Mouse (Mus musculus): Measurements from ENCODE around the gene Atp8b5.

Atp8b5 gene

DNA sequence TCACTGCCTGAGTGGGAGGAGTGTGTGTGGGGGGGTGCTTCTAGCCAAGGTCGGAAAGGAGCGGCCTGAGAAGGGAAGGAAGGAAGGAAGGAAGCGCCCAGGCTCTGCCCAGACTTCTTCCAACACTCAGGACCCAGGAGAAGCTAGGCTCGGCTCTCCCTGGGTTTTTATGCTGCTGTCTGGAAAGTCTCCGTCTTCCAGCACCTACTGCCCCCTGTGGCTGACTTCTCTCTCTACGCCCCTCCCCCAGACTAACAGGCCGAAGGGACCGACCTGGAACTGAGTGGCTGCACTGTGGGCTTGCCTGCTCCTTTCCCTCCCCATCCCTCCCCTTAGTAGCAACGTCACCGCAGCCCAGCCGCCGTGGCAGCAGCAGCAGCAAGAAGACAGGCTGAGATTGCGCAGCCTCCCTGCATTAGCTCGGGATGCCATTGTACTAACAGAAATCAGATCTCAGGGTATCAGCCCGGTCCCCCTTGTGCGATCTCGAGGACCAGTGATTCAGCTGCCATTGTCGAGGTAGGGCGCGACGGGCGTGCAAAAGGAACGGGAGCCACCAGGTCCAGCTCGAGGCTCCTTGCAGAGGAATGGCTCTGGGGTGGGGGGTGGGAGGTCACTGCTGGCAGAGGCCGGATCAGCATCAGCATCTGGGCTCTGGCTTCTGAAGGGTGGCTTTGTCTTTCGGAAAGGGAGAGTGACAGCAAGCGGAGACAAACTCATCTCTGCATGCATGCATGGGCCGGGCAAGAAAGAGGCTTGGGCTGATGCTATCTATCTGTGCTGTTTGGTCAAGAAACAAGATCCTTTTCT lies 139.4 kb downstream of the Atp8b5 start:
- in situ Hi-C loops (cut with MboI; ENCODE audit: low sequenced_read_pairs) = no loop called here

DNA sequence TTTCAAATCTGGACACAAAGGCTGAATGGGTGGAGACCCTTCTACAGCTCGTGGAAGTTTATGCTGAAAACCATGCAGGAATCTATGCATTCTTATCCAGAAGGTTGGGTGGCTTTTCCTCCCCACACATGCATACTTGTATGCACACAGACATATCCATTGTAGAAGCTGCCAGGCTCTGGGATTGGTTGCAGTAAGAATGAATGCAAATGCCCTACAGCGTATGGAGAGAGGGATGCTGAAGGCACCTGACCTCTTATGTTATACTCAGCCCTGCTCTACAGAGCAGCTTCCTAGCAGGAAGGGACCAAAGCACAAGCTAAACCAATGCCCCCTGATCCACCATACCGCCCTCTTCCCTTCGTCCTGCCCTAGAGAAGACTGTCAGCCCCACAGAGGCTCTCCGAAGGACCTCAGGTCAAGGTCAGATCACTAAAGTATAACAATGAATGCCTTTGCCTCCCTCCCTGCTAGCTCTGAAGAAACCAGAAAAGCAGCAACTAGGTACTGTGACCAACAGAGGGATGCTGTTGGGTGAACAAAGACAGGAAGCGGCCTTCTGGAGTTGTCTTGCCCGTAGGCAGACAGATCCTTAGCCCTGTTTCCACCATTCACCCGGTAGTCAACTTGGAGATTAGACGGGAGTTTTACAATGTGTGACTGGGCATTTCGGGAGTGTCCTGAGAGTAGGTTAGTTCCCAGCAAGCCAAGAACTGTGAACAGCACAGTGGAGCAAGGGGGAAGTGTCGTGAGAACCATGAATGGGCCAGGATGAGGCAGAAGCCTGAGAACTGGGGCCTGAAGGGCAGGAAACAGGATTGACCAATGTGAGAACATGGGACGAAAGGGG lies 140.3 kb downstream of the Atp8b5 start:
- in situ Hi-C loops (cut with MboI; ENCODE audit: low sequenced_read_pairs) = no loop called here

DNA sequence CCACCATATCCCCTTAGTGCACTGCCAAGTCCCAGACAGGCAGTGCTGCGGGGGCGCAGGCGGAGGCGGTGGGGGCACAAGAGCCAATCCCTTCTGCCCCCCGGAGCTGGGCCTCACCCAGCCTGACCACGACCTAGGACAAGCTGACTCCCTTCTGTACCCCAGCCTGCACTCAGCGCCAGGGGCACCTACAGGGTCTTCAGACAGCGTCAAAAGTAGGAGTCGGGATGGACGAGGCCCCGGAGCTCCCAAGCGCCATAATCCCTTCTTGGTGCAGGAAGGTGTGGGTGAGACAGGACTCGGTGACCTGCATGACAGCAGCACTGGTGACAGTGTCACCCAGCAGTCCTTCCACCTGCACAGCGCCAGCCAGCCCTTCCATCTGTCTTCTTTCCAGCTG lies 147.8 kb downstream of the Atp8b5 start:
- in situ Hi-C loops (cut with MboI; ENCODE audit: low sequenced_read_pairs) = no loop called here

DNA sequence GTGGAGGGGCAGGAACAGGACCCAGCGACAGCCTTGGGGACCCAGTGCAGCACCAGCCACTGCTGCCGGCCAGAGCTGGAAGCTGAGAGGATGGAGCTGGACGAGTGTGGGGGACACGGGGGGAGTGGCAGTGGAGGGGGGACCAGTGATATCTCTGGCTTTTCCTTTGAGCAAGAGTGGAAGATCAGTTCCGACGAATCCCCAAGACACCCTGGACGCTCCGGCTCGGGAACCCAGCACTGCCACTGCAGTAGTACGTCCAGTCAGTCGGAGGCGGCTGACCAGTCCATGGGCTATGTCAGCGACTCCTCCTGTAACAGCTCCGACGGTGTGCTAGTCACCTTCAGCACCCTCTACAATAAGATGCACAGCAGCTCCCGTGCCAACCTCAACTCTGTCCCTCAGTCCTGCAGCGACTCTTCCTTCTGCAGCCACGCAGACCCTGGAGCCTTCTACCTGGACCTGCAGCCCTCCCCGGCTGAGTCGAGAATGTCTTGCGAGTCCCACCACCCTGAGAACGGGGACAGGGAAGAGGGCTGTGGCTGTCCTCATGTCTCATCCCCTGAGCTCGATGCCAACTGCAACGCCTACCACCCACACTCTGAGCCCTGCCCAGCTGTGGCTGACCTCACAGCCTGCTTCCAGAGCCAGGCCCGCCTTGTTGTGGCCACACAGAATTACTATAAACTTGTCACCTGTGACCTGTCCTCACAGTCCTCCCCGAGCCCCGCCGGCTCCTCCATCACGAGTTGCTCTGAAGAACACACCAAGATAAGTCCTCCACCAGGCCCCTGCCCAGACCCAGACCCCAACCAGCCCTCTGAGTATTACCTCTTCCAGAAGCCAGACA lies 148.5 kb downstream of the Atp8b5 start:
- in situ Hi-C loops (cut with MboI; ENCODE audit: low sequenced_read_pairs) = no loop called here

DNA sequence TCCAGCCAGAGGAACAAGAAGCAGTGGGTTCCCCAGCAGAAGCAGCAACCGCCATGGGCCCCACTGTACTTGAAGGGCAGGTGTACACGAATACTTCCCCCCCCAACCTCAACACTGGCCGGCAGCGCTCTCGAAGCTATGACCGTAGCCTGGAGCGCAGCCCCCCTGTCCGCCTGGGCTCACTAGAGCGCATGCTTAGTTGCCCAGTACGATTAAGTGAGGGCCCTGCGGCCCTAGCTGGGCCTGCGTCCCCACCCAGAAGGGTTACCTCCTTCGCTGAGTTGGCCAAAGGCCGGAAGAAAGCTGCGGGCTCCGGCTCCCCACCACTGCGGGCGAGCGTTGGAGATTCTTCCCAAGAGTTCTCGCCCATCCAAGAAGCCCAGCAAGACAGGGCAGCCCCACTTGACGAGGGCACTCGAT lies 149.1 kb downstream of the Atp8b5 start:
- in situ Hi-C loops (cut with MboI; ENCODE audit: low sequenced_read_pairs) = no loop called here

DNA sequence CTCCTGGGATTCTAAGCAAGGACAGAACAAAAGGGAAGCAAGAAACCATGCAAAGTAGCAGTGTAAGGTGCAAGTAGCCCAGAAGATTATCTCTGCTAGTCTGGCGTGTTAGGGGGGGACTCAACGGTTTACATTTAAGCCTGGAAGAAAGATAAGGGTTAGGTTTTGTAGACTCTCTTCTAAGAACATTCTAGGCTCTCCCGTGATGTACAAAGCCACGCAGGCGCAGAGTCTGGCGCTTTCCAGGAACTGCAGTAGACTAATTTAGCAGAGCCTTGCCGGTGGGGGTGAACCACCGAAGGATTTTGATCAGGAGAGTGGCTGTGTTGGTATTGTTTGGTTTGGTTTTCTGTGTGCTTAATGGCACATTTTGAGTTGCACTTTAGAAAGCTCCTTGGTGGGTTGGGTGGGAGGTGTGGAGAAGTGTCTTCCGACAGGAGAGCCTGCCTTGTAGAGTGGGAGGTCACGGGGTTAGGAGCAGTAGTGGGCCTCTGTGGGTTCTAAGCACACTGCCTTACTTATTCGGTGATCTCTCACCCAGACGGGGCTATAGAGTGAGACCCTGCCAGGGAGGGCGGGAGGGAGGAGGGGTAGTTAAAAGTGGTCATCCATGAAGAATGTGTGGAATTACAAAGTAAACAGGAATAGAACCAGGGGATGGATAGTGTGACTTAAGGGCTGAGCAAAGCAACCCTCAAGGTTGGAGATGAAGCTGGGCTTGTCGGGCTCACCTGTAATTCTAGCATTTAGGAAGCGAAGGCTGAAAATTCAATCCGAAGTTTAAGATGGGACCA lies 150.5 kb downstream of the Atp8b5 start:
- in situ Hi-C loops (cut with MboI; ENCODE audit: low sequenced_read_pairs) = no loop called here

DNA sequence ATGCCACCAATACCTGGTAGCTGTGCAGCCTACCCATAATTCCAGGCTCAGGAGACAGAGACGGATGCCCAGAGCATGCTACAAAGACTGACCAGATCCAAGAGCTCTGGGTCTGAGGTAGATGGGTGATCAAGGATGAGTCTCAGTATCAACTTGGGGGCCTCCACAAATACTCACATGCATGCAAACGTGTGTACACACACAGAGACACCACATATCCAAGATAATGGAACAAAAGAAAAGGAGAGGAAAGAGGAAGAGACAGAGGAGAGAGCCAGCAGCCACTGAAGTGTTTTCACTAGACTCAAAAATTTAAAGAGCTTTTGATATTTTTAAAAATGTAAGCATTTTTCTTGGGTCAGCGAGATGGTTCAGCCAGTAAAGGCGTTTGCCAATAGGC lies 151.5 kb downstream of the Atp8b5 start:
- in situ Hi-C loops (cut with MboI; ENCODE audit: low sequenced_read_pairs) = no loop called here

DNA sequence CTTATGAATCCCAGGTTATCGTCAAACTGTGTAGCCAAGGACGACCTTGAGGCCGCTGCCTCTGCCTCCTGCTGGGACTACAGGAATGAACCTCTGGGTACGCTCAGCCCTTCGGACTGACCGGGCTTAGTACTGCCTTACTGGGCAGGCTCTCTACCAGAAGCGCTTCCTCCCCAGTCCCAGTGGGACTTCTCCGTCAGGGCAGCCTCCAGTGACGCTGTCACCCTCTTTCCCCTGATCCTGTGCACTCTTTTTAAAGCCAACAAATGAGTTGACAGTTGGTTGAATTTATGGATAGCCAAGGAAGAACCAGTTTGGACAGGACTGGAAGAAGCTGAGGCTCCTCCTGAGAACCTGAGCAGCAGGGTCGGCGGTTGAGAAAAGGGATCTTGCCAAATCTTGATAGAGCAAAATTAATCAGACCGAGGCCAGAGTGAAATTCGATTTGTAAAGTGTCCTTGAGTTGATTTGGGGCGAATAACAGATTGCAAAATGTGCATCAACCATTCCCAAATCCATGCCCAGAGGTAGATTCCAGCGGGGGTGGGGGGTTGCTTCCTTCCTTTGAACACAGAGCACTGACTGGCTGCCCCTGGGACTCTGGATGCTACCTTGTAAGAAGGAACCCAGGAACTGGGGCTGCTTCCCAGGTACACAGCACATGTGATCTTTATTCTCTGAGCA lies 152.2 kb downstream of the Atp8b5 start:
- in situ Hi-C loops (cut with MboI; ENCODE audit: low sequenced_read_pairs) = no loop called here

DNA sequence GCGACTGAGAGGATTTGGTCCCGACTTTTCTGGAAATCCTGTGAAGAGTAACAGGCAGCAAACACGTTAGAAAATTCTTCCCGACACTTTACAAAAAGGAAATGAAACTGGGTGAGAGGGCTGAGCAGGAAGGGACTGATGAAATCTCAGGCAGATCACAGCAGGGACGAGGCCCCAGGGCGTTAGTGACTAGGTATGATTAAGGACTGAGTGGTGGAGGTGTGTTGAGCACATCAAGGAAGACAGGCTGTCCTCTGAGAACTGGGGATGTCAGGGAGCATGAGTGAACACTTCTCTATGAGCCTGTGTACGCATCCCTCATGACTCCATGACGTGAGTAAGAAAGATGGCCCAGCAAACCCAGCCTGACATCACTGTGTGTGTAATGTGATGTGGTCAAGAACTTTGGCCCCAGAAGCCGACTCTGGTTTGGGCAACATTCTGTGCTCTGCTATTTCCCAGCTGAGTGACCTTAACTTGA lies 152.9 kb downstream of the Atp8b5 start:
- in situ Hi-C loops (cut with MboI; ENCODE audit: low sequenced_read_pairs) = no loop called here

DNA sequence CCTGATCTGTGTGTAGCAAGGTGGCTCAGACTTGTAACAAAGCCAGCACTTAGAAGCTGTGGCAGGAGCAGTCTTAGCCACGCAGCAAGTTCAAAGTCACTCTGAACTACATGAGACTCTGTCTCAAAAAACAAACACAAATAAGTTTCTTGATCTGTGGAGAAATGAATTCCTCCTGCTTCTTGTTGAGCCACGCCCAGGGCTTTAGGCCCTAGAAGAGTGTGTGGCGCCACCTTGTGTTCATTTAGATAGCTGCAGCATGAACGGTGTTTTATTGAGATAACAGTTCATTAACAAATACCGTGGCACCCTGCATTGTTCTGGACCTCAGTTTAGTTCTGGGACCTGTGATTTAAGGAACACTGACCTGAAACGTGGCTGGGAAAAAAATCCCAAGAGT lies 153.3 kb downstream of the Atp8b5 start:
- in situ Hi-C loops (cut with MboI; ENCODE audit: low sequenced_read_pairs) = no loop called here

DNA sequence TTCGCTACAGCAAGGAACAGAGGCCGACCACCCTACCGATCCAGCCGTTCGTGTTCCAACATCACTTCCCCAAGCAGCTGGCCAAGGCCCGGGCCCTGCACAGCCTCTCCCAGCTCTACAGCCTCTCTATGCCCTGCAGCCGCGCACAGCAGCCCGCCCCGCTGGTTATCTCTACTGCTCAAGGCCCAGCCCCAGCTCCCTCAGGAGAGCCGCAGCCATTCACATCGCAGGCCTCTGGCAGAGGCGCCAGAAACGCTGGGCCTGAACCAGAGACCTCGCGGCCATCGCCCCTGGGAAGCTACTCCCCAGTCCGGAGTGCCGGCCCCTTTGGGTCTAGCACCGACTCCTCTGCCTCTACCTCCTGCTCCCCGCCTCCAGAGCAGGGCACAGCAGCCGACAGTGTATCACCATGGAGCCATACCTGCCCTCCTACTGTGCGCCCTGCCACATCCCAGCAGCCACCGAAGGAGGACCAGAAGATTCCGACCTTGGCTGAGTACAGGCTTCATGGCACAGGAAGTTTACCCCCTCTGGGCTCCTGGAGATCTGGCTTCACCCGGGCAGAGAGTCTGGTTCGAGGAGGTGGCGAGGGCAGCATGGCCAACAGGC lies 154.8 kb downstream of the Atp8b5 start:
- in situ Hi-C loops (cut with MboI; ENCODE audit: low sequenced_read_pairs) = no loop called here
